Mouse (Mus musculus) thymus, adult 18-20 months (tissue): ENCODE data around the gene Sorl1.

Experiments
- DNase-seq, 2 experiments: peaks; one replicate each; pipeline ENCODE4 v3.0.0; 2022; ENCODE audit warnings: mixed read lengths in 2 of 2

Gene Sorl1

GRCm38 (mm10) chr9:41999498-42000473, 124.3 kb downstream of the Sorl1 start:
- DNase-seq = peak in 1 of 2 experiments; percentile 20

- no peak for DNase-seq
Measured at GRCm38 (mm10) chr9:41995278-41995677, 128.8 kb downstream of the Sorl1 start.

- DNase-seq = no peak
Measured at GRCm38 (mm10) chr9:41993821-41994220, 130.3 kb downstream of the Sorl1 start.

GRCm38 (mm10) chr9:41992841-41993240, 131.3 kb downstream of the Sorl1 start:
- no peak for DNase-seq

GRCm38 (mm10) chr9:41985636-41986035, 138.5 kb downstream of the Sorl1 start:
- no peak for DNase-seq

GRCm38 (mm10) chr9:41985052-41985451, 139.0 kb downstream of the Sorl1 start:
- DNase-seq = no peak

GRCm38 (mm10) chr9:41984306-41984705, 139.8 kb downstream of the Sorl1 start:
- no peak for DNase-seq

GRCm38 (mm10) chr9:41983286-41983685, 140.8 kb downstream of the Sorl1 start:
- DNase-seq = no peak

- DNase-seq = no peak
Measured at GRCm38 (mm10) chr9:41982760-41983159, 141.3 kb downstream of the Sorl1 start.

- no peak for DNase-seq
Measured at GRCm38 (mm10) chr9:41982023-41982422, 142.1 kb downstream of the Sorl1 start.

- DNase-seq = no peak
Measured at GRCm38 (mm10) chr9:41981306-41981705, 142.8 kb downstream of the Sorl1 start.

- no peak for DNase-seq
Measured at GRCm38 (mm10) chr9:41980796-41981195, 143.3 kb downstream of the Sorl1 start.

- DNase-seq = no peak
Measured at GRCm38 (mm10) chr9:41978366-41978765, 145.7 kb downstream of the Sorl1 start.

- no peak for DNase-seq
Measured at GRCm38 (mm10) chr9:41975968-41976367, 148.1 kb downstream of the Sorl1 start.

GRCm38 (mm10) chr9:41974661-41975060, 149.4 kb downstream of the Sorl1 start:
- no peak for DNase-seq

GRCm38 (mm10) chr9:41973775-41974657, 150.1 kb downstream of the Sorl1 start:
- DNase-seq = no peak

- DNase-seq = no peak
Measured at GRCm38 (mm10) chr9:41969961-41970360, 154.1 kb downstream of the Sorl1 start.

- no peak for DNase-seq
Measured at GRCm38 (mm10) chr9:41968673-41969460, 155.2 kb downstream of the Sorl1 start.

- no peak for DNase-seq
Measured at GRCm38 (mm10) chr9:41961274-41961673, 162.8 kb downstream of the Sorl1 start.

- DNase-seq = no peak
Measured at GRCm38 (mm10) chr9:41958282-41958681, 165.8 kb downstream of the Sorl1 start.

GRCm38 (mm10) chr9:41953486-41953885, 170.6 kb downstream of the Sorl1 start:
- DNase-seq = no peak

- DNase-seq = no peak
Measured at GRCm38 (mm10) chr9:41952650-41953204, 171.4 kb downstream of the Sorl1 start.
